Mouse (Mus musculus) small intestine, adult 2 months (tissue): ENCODE results near the gene Nmrk2. TPM values are rescaled to one million over a fixed set of nuclear protein-coding genes. Genes with fewer than 3 reads are reported as not detected.

ENCODE experiments used
- H3K27ac ChIP-seq: fragments of 200-500 bp; 2 replicates; pipeline ENCODE4 v1.5.1; 2012; ENCODE audit warnings: low read depth, low read length, control low read depth, inconsistent platforms; ENCODE audit not compliant: insufficient read depth
- H3K27me3 ChIP-seq: fragments of 200-500 bp; 2 replicates; pipeline ENCODE4 v1.6.1; 2012; ENCODE audit warnings: mild to moderate bottlenecking, moderate library complexity, low read length, inconsistent platforms; ENCODE audit not compliant: control insufficient read depth, insufficient read depth
- H3K36me3 ChIP-seq: fragments of 200-500 bp; 2 replicates; pipeline ENCODE4 v1.6.1; 2012; ENCODE audit warnings: mild to moderate bottlenecking, low read length, control low read depth, inconsistent platforms; ENCODE audit not compliant: control insufficient read depth, insufficient read depth
- H3K4me1 ChIP-seq: fragments of 200-500 bp; 2 replicates; pipeline ENCODE4 v1.6.1; 2012; ENCODE audit warnings: low read length, inconsistent platforms, mixed read lengths; ENCODE audit not compliant: control insufficient read depth, insufficient read depth, insufficient read length
- H3K4me3 ChIP-seq: fragments of 200-500 bp; 2 replicates; pipeline ENCODE4 v1.5.1; 2012; ENCODE audit warnings: low read depth, mild to moderate bottlenecking, control low read depth, inconsistent platforms, low read length, moderate library complexity
- CTCF ChIP-seq: fragments of 200-500 bp; IDR thresholded peaks from 2 replicates; pipeline ENCODE4 v1.5.1; 2012; ENCODE audit warnings: low read depth, mild to moderate bottlenecking, control low read depth, inconsistent platforms, low read length, moderate library complexity, mixed read lengths; ENCODE audit not compliant: insufficient replicate concordance, insufficient read length; ENCODE audit errors: extremely low read depth
- POLR2A ChIP-seq: fragments of 200-500 bp; IDR thresholded peaks from 2 replicates; pipeline ENCODE4 v1.6.1; 2012; ENCODE audit warnings: low read depth, mild to moderate bottlenecking, control low read depth, inconsistent platforms, low read length, moderate library complexity
- WGBS: fragments of 180-500 bp; shearing (Covaris S2); methylation state at CpG from one replicate; pipeline ENCODE4 v1.1.7; 2018; 5-methylcytosine and 5-hydroxymethylcytosine counted together
- polyA plus RNA-seq: library from polyadenylated mRNA; depleted of rRNA; stranded (reverse); fragments of >200 nt; gene quantifications from 2 replicates; pipeline ENCODE4 v1.2.3, GENCODE M21; 2012

The Nmrk2 gene
- polyA plus RNA-seq, 1 experiment: not detected

- Histone ChIP-seq H3K4me1 (peaks cover 3% of the 10 kb centered on the region; the same call in 1 of the 2 replicates), H3K27ac (no peak overlapping the region), H3K27me3 (no peaks in the 10 kb centered on the region), H3K4me3 (no peak overlapping the region), H3K36me3 (no peaks in the 10 kb centered on the region)
- TF ChIP-seq CTCF (no peak), POLR2A (no peak)
- 91% methylated on average over 6 of the region's 6 CpGs for WGBS
Observed at GRCm38 (mm10) chr10:81216260-81216659, 14.4 kb upstream of the Nmrk2 start.

- 94% methylated on average over 5 of the region's 5 CpGs for WGBS
Observed at GRCm38 (mm10) chr10:81210154-81210553, 8.3 kb upstream of the Nmrk2 start.

GRCm38 (mm10) chr10:81204137-81204536 lies 2.3 kb upstream of the Nmrk2 start:
- Histone ChIP-seq H3K36me3 (no peaks in the 10 kb centered on the region), H3K4me1 (peaks cover 11% of the 10 kb centered on the region; the same call in 1 of the 2 replicates), H3K27ac (peak overlapping the region; percentile 69; the same call in 1 of the 2 replicates), H3K4me3 (no peak overlapping the region), H3K27me3 (no peaks in the 10 kb centered on the region)
- TF ChIP-seq POLR2A (no peak), CTCF (no peak)
- WGBS: 73% methylated on average over 4 of the region's 4 CpGs

More at GRCm38 (mm10) chr10:81210154-81210553, 8.3 kb upstream of the Nmrk2 start:
- H3K27me3 ChIP-seq: no peaks in the 10 kb centered on the region
- H3K27ac ChIP-seq: no peak overlapping the region
- no peak overlapping the region for H3K4me3 ChIP-seq
- H3K4me1 ChIP-seq: no peaks in the 10 kb centered on the region
- TF ChIP-seq CTCF (peak; percentile 29; the same call in 1 of the 2 replicates), POLR2A (no peak)
- H3K36me3 ChIP-seq: no peaks in the 10 kb centered on the region

- Histone ChIP-seq H3K4me1 (peaks cover 11% of the 10 kb centered on the region; the same call in 1 of the 2 replicates), H3K27me3 (no peaks in the 10 kb centered on the region), H3K4me3 (no peak overlapping the region), H3K36me3 (no peaks in the 10 kb centered on the region), H3K27ac (peak overlapping the region; percentile 69)
- TF ChIP-seq POLR2A (no peak), CTCF (no peak)
- WGBS: 41% methylated on average over 8 of the region's 8 CpGs
Observed at GRCm38 (mm10) chr10:81202978-81203720, 1.3 kb upstream of the Nmrk2 start.

- 84% methylated on average over 20 of the region's 20 CpGs for WGBS
- no peaks in the 10 kb centered on the region for H3K27me3 ChIP-seq
- no peak overlapping the region for H3K4me3 ChIP-seq
- H3K4me1 ChIP-seq: peaks cover 11% of the 10 kb centered on the region; the same call in 1 of the 2 replicates
- no peaks in the 10 kb centered on the region for H3K36me3 ChIP-seq
- no peak for TF ChIP-seq POLR2A
- no peak for TF ChIP-seq CTCF
- H3K27ac ChIP-seq: no peak overlapping the region
Observed at GRCm38 (mm10) chr10:81200605-81201287, 1.1 kb downstream of the Nmrk2 start.

- peaks cover 15% of the 10 kb centered on the region; the same call in 1 of the 2 replicates for H3K4me1 ChIP-seq
- TF ChIP-seq CTCF (no peak), POLR2A (no peak)
- WGBS: 88% methylated on average over 13 of the region's 13 CpGs
- no peak overlapping the region for H3K4me3 ChIP-seq
- no peaks in the 10 kb centered on the region for H3K27me3 ChIP-seq
- H3K36me3 ChIP-seq: no peaks in the 10 kb centered on the region
- no peak overlapping the region for H3K27ac ChIP-seq
Observed at GRCm38 (mm10) chr10:81200141-81200540, 1.7 kb downstream of the Nmrk2 start.

GRCm38 (mm10) chr10:81198990-81199389 lies 2.9 kb downstream of the Nmrk2 start:
- H3K36me3 ChIP-seq: no peaks in the 10 kb centered on the region
- no peak overlapping the region for H3K4me3 ChIP-seq
- 0 out of 2 replicates have a peak, but pooled peaks cover 1% of the 10 kb centered on the region for H3K27me3 ChIP-seq
- no peak overlapping the region for H3K27ac ChIP-seq
- WGBS: 88% methylated on average over 6 of the region's 6 CpGs
- peaks cover 19% of the 10 kb centered on the region for H3K4me1 ChIP-seq
- TF ChIP-seq POLR2A: no peak
- no peak for TF ChIP-seq CTCF
